Mouse (Mus musculus): ENCODE results near the gene Osmr. TPM values are rescaled to one million over a fixed set of nuclear protein-coding genes. Genes with fewer than 3 reads are reported as not detected.

Gene Osmr
- polyA plus RNA-seq, 1 experiment: 1.6 TPM

DNA sequence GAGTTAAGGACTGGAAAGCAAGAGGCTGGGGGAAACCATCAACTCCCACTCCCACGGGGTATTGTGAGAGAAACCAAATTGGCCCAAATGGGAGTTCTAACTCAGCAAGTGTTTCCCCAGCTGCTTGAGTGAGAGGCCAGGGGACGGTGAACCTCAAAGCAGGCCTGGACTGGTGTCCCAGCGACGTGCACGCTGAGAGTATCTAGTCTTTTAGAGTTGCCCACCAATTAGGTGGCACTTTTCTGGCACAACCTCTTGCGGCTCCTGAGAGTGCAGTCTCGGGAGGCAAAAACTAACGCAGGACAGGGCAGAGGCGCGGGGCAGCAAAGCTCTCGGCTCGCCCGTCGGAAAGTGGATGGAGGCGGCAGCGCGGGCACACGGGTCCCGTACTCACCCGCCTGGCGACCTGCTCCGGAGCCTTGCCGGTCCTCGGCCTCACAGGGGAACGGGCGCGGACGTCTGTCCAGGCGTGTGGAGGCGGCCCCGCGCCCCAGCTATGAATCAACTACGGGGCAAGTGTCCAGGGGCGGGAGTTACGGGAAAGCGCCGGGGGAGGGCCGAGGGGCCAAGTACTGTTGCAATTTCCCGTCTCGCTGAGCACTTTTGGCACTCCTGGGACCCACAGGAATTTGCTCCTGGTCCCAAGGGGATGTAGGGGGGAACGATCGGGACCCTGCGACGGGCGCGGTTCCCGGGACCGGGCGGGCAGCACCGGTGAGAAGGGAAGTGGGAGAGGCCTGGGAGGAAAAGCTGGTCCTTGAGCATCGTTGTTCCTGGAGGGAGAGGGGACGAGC is 765 bp downstream of the Osmr start:
- Histone ChIP-seq H3K4me3 (replicated peaks; ENCODE audit: insufficient read depth, low read depth, low read length) (no peak overlapping the region), H3K4me1 (ENCODE audit: control insufficient read depth, insufficient read depth, low read length) (peaks cover 3% of the 10 kb centered on the region; the same call in 1 of the 2 replicates), H3K27me3 (ENCODE audit: control insufficient read depth, insufficient read depth, low read length) (peaks cover 1% of the 10 kb centered on the region; the same call in 1 of the 2 replicates), H3K27ac (ENCODE audit: insufficient read depth, low read length) (no peak overlapping the region)
- under 1% methylated on average over 52 of the region's 52 CpGs for WGBS
- peak in 1 of 2 experiments; percentile 2 for DNase-seq
- TF ChIP-seq CTCF (IDR thresholded peaks at IDR 0.05; ENCODE audit: borderline replicate concordance, insufficient read depth, low read depth, low read length): no peak
- no peak for TF ChIP-seq POLR2A (IDR thresholded peaks at IDR 0.05; ENCODE audit: borderline replicate concordance, insufficient read depth, low read length)

- Histone ChIP-seq H3K4me3 (replicated peaks; ENCODE audit: insufficient read depth, low read depth, low read length) (no peak overlapping the region), H3K27ac (ENCODE audit: insufficient read depth, low read length) (no peak overlapping the region), H3K27me3 (ENCODE audit: control insufficient read depth, insufficient read depth, low read length) (peaks cover 1% of the 10 kb centered on the region; the same call in 1 of the 2 replicates), H3K4me1 (ENCODE audit: control insufficient read depth, insufficient read depth, low read length) (peaks cover 3% of the 10 kb centered on the region; the same call in 1 of the 2 replicates)
- DNase-seq: no peak
- no peak for TF ChIP-seq POLR2A (IDR thresholded peaks at IDR 0.05; ENCODE audit: borderline replicate concordance, insufficient read depth, low read length)
- TF ChIP-seq CTCF (IDR thresholded peaks at IDR 0.05; ENCODE audit: borderline replicate concordance, insufficient read depth, low read depth, low read length): no peak
- WGBS: 52% methylated on average over 17 of the region's 17 CpGs
Measured at GRCm38 (mm10) chr15:6873154-6873806, 1.5 kb downstream of the Osmr start.

GRCm38 (mm10) chr15:6871621-6872359 is 3.0 kb downstream of the Osmr start:
- Histone ChIP-seq H3K4me1 (ENCODE audit: control insufficient read depth, insufficient read depth, low read length) (peaks cover 3% of the 10 kb centered on the region; the same call in 1 of the 2 replicates), H3K27ac (ENCODE audit: insufficient read depth, low read length) (no peak overlapping the region), H3K4me3 (replicated peaks; ENCODE audit: insufficient read depth, low read depth, low read length) (no peak overlapping the region), H3K27me3 (ENCODE audit: control insufficient read depth, insufficient read depth, low read length) (peaks cover 1% of the 10 kb centered on the region; the same call in 1 of the 2 replicates)
- TF ChIP-seq CTCF (IDR thresholded peaks at IDR 0.05; ENCODE audit: borderline replicate concordance, insufficient read depth, low read depth, low read length) (no peak), POLR2A (IDR thresholded peaks at IDR 0.05; ENCODE audit: borderline replicate concordance, insufficient read depth, low read length) (no peak)
- 67% methylated on average over 11 of the region's 11 CpGs for WGBS
- DNase-seq: no peak

GRCm38 (mm10) chr15:6866888-6867287 is 7.9 kb downstream of the Osmr start:
- no peak for TF ChIP-seq POLR2A (IDR thresholded peaks at IDR 0.05; ENCODE audit: borderline replicate concordance, insufficient read depth, low read length)
- no peak for TF ChIP-seq CTCF (IDR thresholded peaks at IDR 0.05; ENCODE audit: borderline replicate concordance, insufficient read depth, low read depth, low read length)
- Histone ChIP-seq H3K27me3 (ENCODE audit: control insufficient read depth, insufficient read depth, low read length) (no peaks in the 10 kb centered on the region), H3K4me1 (ENCODE audit: control insufficient read depth, insufficient read depth, low read length) (no peaks in the 10 kb centered on the region), H3K4me3 (replicated peaks; ENCODE audit: insufficient read depth, low read depth, low read length) (no peak overlapping the region), H3K27ac (ENCODE audit: insufficient read depth, low read length) (no peak overlapping the region)
- DNase-seq: no peak
- 40% methylated on average over 6 of the region's 6 CpGs for WGBS

GRCm38 (mm10) chr15:6862125-6862524 is 12.6 kb downstream of the Osmr start:
- no peak overlapping the region for H3K27ac ChIP-seq (ENCODE audit: insufficient read depth, low read length)
- no peak overlapping the region for H3K4me3 ChIP-seq (replicated peaks; ENCODE audit: insufficient read depth, low read depth, low read length)
- H3K27me3 ChIP-seq (ENCODE audit: control insufficient read depth, insufficient read depth, low read length): no peaks in the 10 kb centered on the region
- WGBS: 75% methylated on average over 4 of the region's 4 CpGs
- DNase-seq: no peak
- no peaks in the 10 kb centered on the region for H3K4me1 ChIP-seq (ENCODE audit: control insufficient read depth, insufficient read depth, low read length)
- TF ChIP-seq POLR2A (IDR thresholded peaks at IDR 0.05; ENCODE audit: borderline replicate concordance, insufficient read depth, low read length): no peak
- TF ChIP-seq CTCF (IDR thresholded peaks at IDR 0.05; ENCODE audit: borderline replicate concordance, insufficient read depth, low read depth, low read length): no peak

DNA sequence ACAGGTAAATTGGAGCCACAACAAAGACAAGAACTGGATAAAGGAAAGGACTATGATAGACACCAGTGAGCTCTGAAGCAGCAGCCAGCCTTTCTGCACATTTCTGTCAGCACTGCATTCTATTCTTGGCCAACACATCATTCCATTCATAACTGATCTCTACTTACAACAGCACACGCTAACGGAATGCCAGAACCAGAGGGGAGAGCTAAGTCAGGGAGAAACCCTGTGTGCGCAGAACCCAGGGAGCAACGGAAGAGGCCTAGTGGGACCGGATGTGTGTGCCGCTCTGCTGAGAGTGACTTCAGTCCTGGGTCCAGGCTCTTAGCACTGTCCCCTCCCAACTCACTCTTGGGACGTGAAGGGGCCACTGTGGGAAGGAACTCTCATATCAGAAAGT is 13.2 kb downstream of the Osmr start:
- no peaks in the 10 kb centered on the region for H3K27me3 ChIP-seq (ENCODE audit: control insufficient read depth, insufficient read depth, low read length)
- no peak for TF ChIP-seq POLR2A (IDR thresholded peaks at IDR 0.05; ENCODE audit: borderline replicate concordance, insufficient read depth, low read length)
- no peaks in the 10 kb centered on the region for H3K4me1 ChIP-seq (ENCODE audit: control insufficient read depth, insufficient read depth, low read length)
- no peak for DNase-seq
- H3K27ac ChIP-seq (ENCODE audit: insufficient read depth, low read length): no peak overlapping the region
- 75% methylated on average over 7 of the region's 7 CpGs for WGBS
- H3K4me3 ChIP-seq (replicated peaks; ENCODE audit: insufficient read depth, low read depth, low read length): no peak overlapping the region

DNA sequence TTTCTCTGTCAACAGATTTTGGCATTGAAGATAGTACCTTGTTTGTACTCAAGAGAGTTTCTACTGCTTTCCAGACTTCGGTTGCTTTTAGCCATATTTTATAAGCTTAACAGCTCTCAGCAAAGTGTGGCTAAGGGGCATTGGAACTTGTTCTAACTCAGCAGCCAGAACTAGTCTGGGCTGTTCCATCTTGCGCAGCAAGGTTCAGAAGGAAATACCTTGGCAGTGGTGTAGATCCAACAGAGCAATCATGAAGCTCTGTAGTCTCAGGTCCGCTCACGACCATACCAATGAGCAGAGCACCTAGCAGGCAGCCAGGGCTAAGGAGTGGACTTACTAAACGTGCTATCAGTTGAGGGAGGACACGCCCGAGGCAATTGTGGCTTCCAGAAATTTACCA is 15.0 kb downstream of the Osmr start:
- WGBS: 84% methylated on average over 7 of the region's 7 CpGs
- H3K4me3 ChIP-seq (replicated peaks; ENCODE audit: insufficient read depth, low read depth, low read length): no peak overlapping the region
- no peaks in the 10 kb centered on the region for H3K27me3 ChIP-seq (ENCODE audit: control insufficient read depth, insufficient read depth, low read length)
- no peak overlapping the region for H3K27ac ChIP-seq (ENCODE audit: insufficient read depth, low read length)
- no peaks in the 10 kb centered on the region for H3K4me1 ChIP-seq (ENCODE audit: control insufficient read depth, insufficient read depth, low read length)
- no peak for DNase-seq
- TF ChIP-seq CTCF (IDR thresholded peaks at IDR 0.05; ENCODE audit: borderline replicate concordance, insufficient read depth, low read depth, low read length) (no peak), POLR2A (IDR thresholded peaks at IDR 0.05; ENCODE audit: borderline replicate concordance, insufficient read depth, low read length) (no peak)
